Mouse (Mus musculus): Measurements from ENCODE around the gene Mal. TPM values are rescaled to one million over a fixed set of nuclear protein-coding genes. Genes with fewer than 3 reads are reported as not detected.

Mal gene
- polyA plus RNA-seq (2015; fragmentation: Nextera tagmentation; extraction: Ambion mirVana): 1.6 and 2.0 TPM in 2 replicates

GRCm38 (mm10) chr2:127656086-127656720, at the start of gene Mal:
Mal (minus strand) TSS chr2:127656695.
- no peaks in the 10 kb centered on the region for H3K9me3 ChIP-seq
- H3K27ac ChIP-seq (replicated peaks): no peak within 1 kb of the TSS

GRCm38 (mm10) chr2:127705267-127705666, 48.8 kb upstream of the Mal start:
- no peak for ATAC-seq (ENCODE audit: extremely low read depth, insufficient number of reproducible peaks, low FRiP score, low TSS enrichment)
- whole genome bisulfite sequencing: 76% methylated on average over 6 of the region's 6 CpGs

More at GRCm38 (mm10) chr2:127656086-127656720, at the start of gene Mal:
- H3K4me3 ChIP-seq: peak within 1 kb of the TSS; percentile 59
- peaks cover 89% of the 10 kb centered on the region for H3K27me3 ChIP-seq (replicated peaks)
- WGBS: 1% methylated on average over 42 of the region's 43 CpGs
- H3K36me3 ChIP-seq: no peaks in the 10 kb centered on the region
- H3K4me2 ChIP-seq: peak within 1 kb of the TSS; percentile 94
- peak within 1 kb of the TSS; percentile 64 for H3K9ac ChIP-seq
- peaks cover 16% of the 10 kb centered on the region for H3K4me1 ChIP-seq
- no peak; the same call in 1 of the 2 replicates for ATAC-seq (ENCODE audit: extremely low read depth, insufficient number of reproducible peaks, low FRiP score, low TSS enrichment)

GRCm38 (mm10) chr2:127689239-127689638, 32.7 kb upstream of the Mal start:
- ATAC-seq (ENCODE audit: extremely low read depth, insufficient number of reproducible peaks, low FRiP score, low TSS enrichment): no peak
- no peaks in the 10 kb centered on the region for H3K9me3 ChIP-seq
- H3K4me3 ChIP-seq: no peak overlapping the region
- H3K4me1 ChIP-seq: no peaks in the 10 kb centered on the region
- no peak overlapping the region for H3K27ac ChIP-seq (replicated peaks)
- no peak overlapping the region for H3K4me2 ChIP-seq
- peaks cover 13% of the 10 kb centered on the region; the same call in 1 of the 2 replicates for H3K27me3 ChIP-seq (replicated peaks)
- 78% methylated on average over 4 of the region's 4 CpGs for whole genome bisulfite sequencing
- H3K36me3 ChIP-seq: no peaks in the 10 kb centered on the region
- no peak overlapping the region for H3K9ac ChIP-seq

More at GRCm38 (mm10) chr2:127705267-127705666, 48.8 kb upstream of the Mal start:
- H3K4me1 ChIP-seq: no peaks in the 10 kb centered on the region
- no peak overlapping the region for H3K4me3 ChIP-seq
- no peaks in the 10 kb centered on the region; the same call in 1 of the 2 replicates for H3K27me3 ChIP-seq (replicated peaks)
- no peak overlapping the region for H3K27ac ChIP-seq (replicated peaks)
- H3K36me3 ChIP-seq: no peaks in the 10 kb centered on the region
- H3K9me3 ChIP-seq: no peaks in the 10 kb centered on the region
- no peak overlapping the region for H3K4me2 ChIP-seq
- H3K9ac ChIP-seq: no peak overlapping the region

- no peak overlapping the region for H3K9ac ChIP-seq
- H3K27ac ChIP-seq (replicated peaks): no peak overlapping the region
- no peaks in the 10 kb centered on the region for H3K36me3 ChIP-seq
- no peaks in the 10 kb centered on the region for H3K9me3 ChIP-seq
- ATAC-seq (ENCODE audit: extremely low read depth, insufficient number of reproducible peaks, low FRiP score, low TSS enrichment): no peak
- 35% methylated on average over 12 of the region's 12 CpGs for WGBS
- peaks cover 16% of the 10 kb centered on the region; the same call in 1 of the 2 replicates for H3K27me3 ChIP-seq (replicated peaks)
- H3K4me2 ChIP-seq: no peak overlapping the region
- H3K4me1 ChIP-seq: 0 out of 2 replicates have a peak, but pooled peaks cover 3% of the 10 kb centered on the region
- no peak overlapping the region for H3K4me3 ChIP-seq
These were observed 27.3 kb upstream of the Mal start for GRCm38 (mm10) chr2:127683687-127684331.

GRCm38 (mm10) chr2:127667843-127668506, 11.5 kb upstream of the Mal start:
- Histone ChIP-seq H3K27ac (replicated peaks) (no peak overlapping the region), H3K9ac (no peak overlapping the region), H3K36me3 (no peaks in the 10 kb centered on the region), H3K4me1 (no peaks in the 10 kb centered on the region), H3K27me3 (replicated peaks) (peaks cover 13% of the 10 kb centered on the region), H3K9me3 (no peaks in the 10 kb centered on the region), H3K4me3 (no peak overlapping the region), H3K4me2 (no peak overlapping the region)
- 24% methylated on average over 2 of the region's 2 CpGs for WGBS
- ATAC-seq (ENCODE audit: extremely low read depth, insufficient number of reproducible peaks, low FRiP score, low TSS enrichment): no peak

- H3K36me3 ChIP-seq: no peaks in the 10 kb centered on the region
- H3K4me2 ChIP-seq: no peak overlapping the region
- H3K9ac ChIP-seq: no peak overlapping the region
- H3K27me3 ChIP-seq (replicated peaks): peaks cover 13% of the 10 kb centered on the region
- no peaks in the 10 kb centered on the region for H3K4me1 ChIP-seq
- H3K4me3 ChIP-seq: no peak overlapping the region
- no peak overlapping the region for H3K27ac ChIP-seq (replicated peaks)
- no peak for ATAC-seq (ENCODE audit: extremely low read depth, insufficient number of reproducible peaks, low FRiP score, low TSS enrichment)
- H3K9me3 ChIP-seq: no peaks in the 10 kb centered on the region
These were observed 10.5 kb upstream of the Mal start for GRCm38 (mm10) chr2:127667015-127667414.

- Histone ChIP-seq H3K4me1 (no peaks in the 10 kb centered on the region), H3K9ac (no peak overlapping the region), H3K4me2 (no peak overlapping the region), H3K27ac (replicated peaks) (no peak overlapping the region), H3K4me3 (no peak overlapping the region), H3K36me3 (no peaks in the 10 kb centered on the region), H3K27me3 (replicated peaks) (peaks cover 24% of the 10 kb centered on the region), H3K9me3 (no peaks in the 10 kb centered on the region)
- no peak for ATAC-seq (ENCODE audit: extremely low read depth, insufficient number of reproducible peaks, low FRiP score, low TSS enrichment)
- 31% methylated on average over 2 of the region's 2 CpGs for WGBS
These were observed 6.2 kb upstream of the Mal start for GRCm38 (mm10) chr2:127662708-127663107.

- no peaks in the 10 kb centered on the region for H3K36me3 ChIP-seq
- peaks cover 90% of the 10 kb centered on the region for H3K27me3 ChIP-seq (replicated peaks)
- H3K4me1 ChIP-seq: peaks cover 16% of the 10 kb centered on the region
- 7% methylated on average over 9 of the region's 9 CpGs for WGBS
- no peak overlapping the region for H3K27ac ChIP-seq (replicated peaks)
- no peaks in the 10 kb centered on the region for H3K9me3 ChIP-seq
- peak overlapping the region; percentile 94 for H3K4me2 ChIP-seq
- peak overlapping the region; percentile 64 for H3K9ac ChIP-seq
- H3K4me3 ChIP-seq: peak overlapping the region; percentile 59
- ATAC-seq (ENCODE audit: extremely low read depth, insufficient number of reproducible peaks, low FRiP score, low TSS enrichment): no peak
These were observed 1.1 kb downstream of the Mal start for GRCm38 (mm10) chr2:127655419-127655818.

GRCm38 (mm10) chr2:127654786-127655185, 1.7 kb downstream of the Mal start:
- H3K27ac ChIP-seq (replicated peaks): no peak overlapping the region
- peaks cover 16% of the 10 kb centered on the region for H3K4me1 ChIP-seq
- no peak overlapping the region for H3K4me2 ChIP-seq
- no peaks in the 10 kb centered on the region for H3K9me3 ChIP-seq
- ATAC-seq (ENCODE audit: extremely low read depth, insufficient number of reproducible peaks, low FRiP score, low TSS enrichment): no peak
- H3K9ac ChIP-seq: no peak overlapping the region
- peaks cover 93% of the 10 kb centered on the region for H3K27me3 ChIP-seq (replicated peaks)
- no peaks in the 10 kb centered on the region for H3K36me3 ChIP-seq
- no peak overlapping the region for H3K4me3 ChIP-seq
- 63% methylated on average over 3 of the region's 3 CpGs for WGBS

- 75% methylated on average over 2 of the region's 2 CpGs for whole genome bisulfite sequencing
- Histone ChIP-seq H3K4me3 (no peak overlapping the region), H3K27ac (replicated peaks) (no peak overlapping the region), H3K36me3 (no peaks in the 10 kb centered on the region), H3K27me3 (replicated peaks) (peaks cover 84% of the 10 kb centered on the region), H3K4me2 (no peak overlapping the region), H3K9ac (no peak overlapping the region), H3K9me3 (no peaks in the 10 kb centered on the region), H3K4me1 (peaks cover 16% of the 10 kb centered on the region)
- ATAC-seq (ENCODE audit: extremely low read depth, insufficient number of reproducible peaks, low FRiP score, low TSS enrichment): no peak
These were observed 3.7 kb downstream of the Mal start for GRCm38 (mm10) chr2:127652805-127653204.

- H3K27ac ChIP-seq (replicated peaks): no peak overlapping the region
- H3K4me2 ChIP-seq: no peak overlapping the region
- no peak overlapping the region for H3K9ac ChIP-seq
- H3K4me3 ChIP-seq: no peak overlapping the region
- no peaks in the 10 kb centered on the region for H3K9me3 ChIP-seq
- peaks cover 80% of the 10 kb centered on the region for H3K27me3 ChIP-seq (replicated peaks)
- ATAC-seq (ENCODE audit: extremely low read depth, insufficient number of reproducible peaks, low FRiP score, low TSS enrichment): no peak
- no peaks in the 10 kb centered on the region for H3K36me3 ChIP-seq
- peaks cover 16% of the 10 kb centered on the region for H3K4me1 ChIP-seq
These were observed 4.2 kb downstream of the Mal start for GRCm38 (mm10) chr2:127652335-127652734.

Measured in heart, embryonic 13.5 days (tissue).